Mouse (Mus musculus): ENCODE results near the gene Tmem240.
"Not testable (repeated sequence)": the region's sequence is repeated elsewhere in the genome, so short reads cannot be mapped to it uniquely, and the experiment has no call there.

The Tmem240 gene

DNA sequence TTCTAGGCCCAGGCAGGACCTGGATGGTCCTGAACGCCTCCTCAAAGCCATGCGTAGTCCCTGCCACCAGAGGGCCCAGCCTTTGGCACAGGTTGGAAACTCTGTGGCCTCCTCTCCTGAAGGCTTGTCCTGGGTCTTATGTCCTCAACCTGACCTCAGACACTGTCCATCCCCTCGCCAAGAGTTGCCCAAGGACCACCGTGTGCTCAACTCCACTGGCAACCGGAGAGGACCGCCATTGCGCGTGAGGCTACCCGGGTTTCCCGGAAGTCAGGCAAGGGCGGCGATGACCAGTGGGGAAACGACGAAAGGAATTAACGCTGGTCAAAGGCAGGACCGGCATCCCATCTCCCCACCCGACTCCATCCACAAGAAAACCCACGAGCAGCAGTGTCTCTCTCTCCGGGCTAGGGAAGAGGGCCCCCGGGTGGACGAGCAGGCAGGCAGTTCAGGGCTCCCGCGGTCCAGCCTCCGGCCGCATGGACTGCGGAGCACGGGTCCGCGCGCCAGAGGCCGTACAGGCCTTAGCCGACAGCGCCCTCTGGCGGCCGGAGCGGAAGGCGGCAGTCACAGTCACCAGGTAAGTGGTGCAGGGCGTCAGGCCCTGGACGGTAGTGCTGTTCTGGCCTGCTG lies 35.4 kb downstream of the Tmem240 start:
- no peak for DNase-seq (ENCODE audit: extremely low read depth, low read depth, low spot score)

GRCm38 (mm10) chr4:155770626-155771025 lies 36.0 kb downstream of the Tmem240 start:
- DNase-seq (ENCODE audit: extremely low read depth, low read depth, low spot score), result no peak

DNA sequence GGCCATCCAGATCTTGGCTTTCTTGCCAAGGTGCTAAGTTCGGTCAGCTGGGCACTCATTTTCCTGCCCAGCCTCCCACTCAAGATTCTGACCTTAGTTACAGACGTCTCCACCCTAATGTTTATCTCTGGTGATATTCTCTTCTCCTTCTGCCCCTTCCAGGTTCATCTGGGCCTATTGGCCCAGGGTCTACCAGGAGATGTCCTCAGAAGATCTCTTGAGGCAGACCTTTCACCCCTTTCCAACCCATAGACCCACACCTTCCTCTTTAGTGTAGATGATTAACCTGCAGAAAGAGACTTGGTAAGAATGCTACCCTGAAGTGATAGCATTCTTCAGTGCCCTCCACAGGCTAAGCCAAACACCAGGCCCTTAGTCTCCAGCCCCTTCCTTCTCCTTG lies 37.1 kb downstream of the Tmem240 start:
- no peak for DNase-seq (ENCODE audit: extremely low read depth, low read depth, low spot score)

DNA sequence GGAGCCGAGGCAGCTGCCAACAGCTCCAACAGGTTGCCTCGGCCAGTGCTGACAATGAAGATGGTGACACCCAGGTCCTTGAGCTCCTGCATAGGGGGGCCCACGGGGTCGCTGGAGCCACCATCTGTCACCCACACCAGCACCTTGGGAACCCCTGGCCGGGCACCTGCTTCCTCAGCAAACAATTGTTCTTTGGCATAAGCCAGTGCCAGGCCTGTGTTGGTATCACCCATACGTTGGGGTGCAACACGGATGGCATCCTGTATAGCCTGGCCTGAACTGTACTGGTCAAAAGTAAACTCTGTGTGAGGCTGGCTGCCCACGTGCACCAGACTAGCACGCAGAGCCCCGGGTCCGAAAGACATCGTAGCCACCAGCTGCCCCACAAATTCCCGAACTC lies 38.2 kb downstream of the Tmem240 start:
- DNase-seq (ENCODE audit: extremely low read depth, low read depth, low spot score), result no peak

GRCm38 (mm10) chr4:155773335-155774078 lies 38.9 kb downstream of the Tmem240 start:
- DNase-seq (ENCODE audit: extremely low read depth, low read depth, low spot score), result no peak

DNA sequence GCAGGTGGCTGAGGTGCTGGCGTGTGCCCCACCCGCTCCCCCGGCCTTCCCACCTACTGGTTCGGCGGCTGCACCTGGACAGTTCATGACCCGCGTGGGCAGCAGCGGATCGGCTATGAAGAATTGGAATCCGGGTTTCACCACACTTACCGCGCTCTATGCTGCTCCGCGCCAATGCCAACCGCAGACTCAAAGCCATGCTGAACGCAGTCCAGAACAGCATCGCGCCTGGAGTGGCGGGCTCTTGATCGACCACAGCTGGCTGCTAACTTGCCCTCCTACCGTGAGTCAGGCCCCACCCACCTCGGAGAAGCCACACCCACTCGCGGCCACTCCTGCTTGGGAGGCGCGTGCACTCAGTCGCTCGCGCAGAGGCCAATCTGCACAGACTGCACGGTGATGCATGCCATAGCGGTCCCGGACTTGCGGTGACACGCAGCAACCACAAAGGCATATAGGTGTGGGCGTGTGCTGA lies 39.7 kb downstream of the Tmem240 start, which contains the start of gene Vwa1:
Gene Vwa1, minus strand, starts transcription at position 419 of the 475 bp plus-strand sequence.
- no peak for DNase-seq (ENCODE audit: extremely low read depth, low read depth, low spot score)

DNA sequence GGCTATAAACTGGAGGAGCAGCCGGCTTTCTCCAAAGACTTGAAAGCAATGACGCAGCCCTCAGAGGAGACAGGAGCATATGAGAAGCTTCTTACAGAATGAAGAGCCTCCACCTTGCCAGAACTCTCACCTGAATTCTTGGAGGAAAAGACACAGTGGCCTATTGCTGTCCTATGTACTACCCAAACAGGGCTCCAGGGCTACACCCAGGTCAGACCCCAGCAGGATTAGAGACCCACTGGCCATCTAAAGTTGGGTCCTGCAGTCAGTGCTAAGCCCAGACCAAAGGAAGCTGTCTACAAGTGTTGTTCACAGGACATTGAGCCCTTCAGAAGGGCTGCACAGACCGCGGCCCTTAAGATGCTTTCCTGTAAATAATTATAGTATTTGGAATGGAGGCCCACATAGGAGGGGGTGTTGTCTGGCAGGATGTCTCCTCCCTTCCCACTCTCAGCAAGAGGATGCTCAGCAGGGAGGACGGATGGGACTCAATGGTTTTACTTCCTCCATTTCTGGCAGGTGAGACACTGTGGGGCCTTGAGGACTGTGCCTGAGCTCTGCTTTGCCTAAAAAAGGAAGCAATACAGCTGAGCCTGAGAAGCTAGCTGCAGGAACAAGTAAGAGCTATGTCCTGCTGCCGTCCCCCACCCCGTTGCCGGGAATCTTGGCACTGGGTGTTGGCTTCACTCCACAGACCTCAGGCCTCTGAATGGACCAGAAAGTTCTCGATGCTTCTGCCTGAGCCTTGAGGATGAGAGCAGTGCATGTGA lies 40.6 kb downstream of the Tmem240 start:
- DNase-seq (ENCODE audit: extremely low read depth, low read depth, low spot score), result no peak

DNA sequence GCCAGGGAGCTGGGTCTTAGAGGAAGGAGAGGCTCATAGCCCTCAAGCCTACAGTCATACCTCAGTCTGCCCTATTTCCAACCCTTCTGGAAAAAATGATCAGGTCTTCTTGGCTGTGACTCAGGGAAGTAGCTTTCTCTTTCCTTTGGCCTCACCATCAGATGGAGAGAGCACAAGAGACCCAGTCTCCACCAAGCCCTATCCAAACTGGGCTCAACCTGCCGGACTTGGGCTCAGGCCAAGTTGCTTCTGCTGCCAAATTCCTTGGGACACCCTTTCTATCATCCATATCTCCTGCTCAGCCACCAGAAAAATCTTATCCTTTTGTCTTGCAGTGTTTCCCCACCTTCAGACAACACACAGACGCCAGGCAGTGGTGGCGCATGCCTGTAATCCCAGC lies 41.3 kb downstream of the Tmem240 start:
- DNase-seq (ENCODE audit: extremely low read depth, low read depth, low spot score), result no peak

- no peak for DNase-seq (ENCODE audit: extremely low read depth, low read depth, low spot score)
Observed at GRCm38 (mm10) chr4:155776704-155777335, 42.2 kb downstream of the Tmem240 start.

GRCm38 (mm10) chr4:155777816-155778215 lies 43.2 kb downstream of the Tmem240 start:
- DNase-seq (ENCODE audit: extremely low read depth, low read depth, low spot score), result no peak

- DNase-seq (ENCODE audit: extremely low read depth, low read depth, low spot score), result no peak
Observed at GRCm38 (mm10) chr4:155779498-155779897, 44.9 kb downstream of the Tmem240 start.

DNA sequence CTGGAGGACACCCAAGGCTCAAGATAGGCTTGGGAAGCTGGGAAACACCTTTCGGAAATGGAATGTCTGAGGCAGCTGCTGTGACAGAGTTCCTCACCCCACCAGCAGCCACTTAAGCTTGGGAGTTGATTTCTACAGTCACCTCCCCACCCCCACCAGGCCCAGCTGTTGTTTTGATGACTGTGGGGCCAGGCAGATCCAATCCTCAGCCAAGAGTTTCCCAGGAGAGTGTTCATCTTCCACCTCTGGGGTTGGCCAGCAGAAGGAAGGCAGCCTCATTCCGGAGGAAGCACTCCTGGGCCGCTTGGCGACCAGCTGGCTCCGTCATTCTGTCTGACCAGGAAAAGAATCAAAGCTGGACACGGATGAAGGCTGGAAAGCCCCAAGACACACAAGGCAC lies 46.3 kb downstream of the Tmem240 start:
- no peak for DNase-seq (ENCODE audit: extremely low read depth, low read depth, low spot score)

GRCm38 (mm10) chr4:155783486-155784080 lies 49.0 kb downstream of the Tmem240 start:
- DNase-seq (ENCODE audit: extremely low read depth, low read depth, low spot score), result no peak

- no peak for DNase-seq (ENCODE audit: extremely low read depth, low read depth, low spot score)
Observed at GRCm38 (mm10) chr4:155784081-155784701, 49.6 kb downstream of the Tmem240 start.

- no peak for DNase-seq (ENCODE audit: extremely low read depth, low read depth, low spot score)
Observed at GRCm38 (mm10) chr4:155785246-155785645, 50.6 kb downstream of the Tmem240 start.

DNA sequence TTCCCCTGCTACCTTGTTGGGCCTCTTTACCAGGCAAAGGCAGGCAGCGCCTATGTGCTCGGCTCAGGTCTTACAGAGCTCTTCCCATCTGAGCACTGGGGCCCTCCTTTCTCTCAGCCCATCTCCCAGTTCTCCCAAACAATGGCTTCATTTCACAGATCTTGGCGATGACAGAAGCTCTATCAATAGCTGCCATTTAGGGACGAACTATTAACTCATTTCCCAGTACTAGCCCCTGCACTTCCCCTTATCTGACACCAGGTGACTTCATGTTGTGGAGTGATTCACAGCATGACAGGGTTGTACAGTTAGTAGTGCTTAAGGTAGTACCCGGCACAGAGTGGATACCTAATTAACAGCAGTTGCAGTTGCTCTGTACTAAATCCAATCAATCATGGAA lies 51.2 kb downstream of the Tmem240 start, which contains the start of gene Tmem88b:
Gene Tmem88b, minus strand, starts transcription at position 56 of the 400 bp plus-strand sequence.
- DNase-seq (ENCODE audit: extremely low read depth, low read depth, low spot score), result no peak

DNA sequence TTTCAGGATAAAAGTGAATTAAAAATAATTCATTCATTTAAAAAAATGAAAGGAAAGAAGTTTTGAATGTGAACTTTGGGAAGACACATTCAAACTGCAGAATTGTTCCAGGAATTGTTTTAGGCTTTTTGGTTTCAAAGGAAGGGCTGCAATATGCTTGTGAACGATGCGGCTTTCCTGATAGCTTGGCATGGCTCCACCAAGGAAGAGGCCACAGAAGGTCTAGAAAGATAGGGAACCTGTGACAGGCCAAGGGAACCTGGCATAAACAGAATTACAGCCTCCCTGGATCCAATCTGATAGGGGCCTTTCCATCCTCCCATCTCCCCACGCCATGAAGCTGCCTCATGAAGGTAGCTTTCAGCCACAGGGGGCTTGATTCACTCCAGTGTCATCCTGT lies 53.7 kb downstream of the Tmem240 start:
- no peak for DNase-seq (ENCODE audit: extremely low read depth, low read depth, low spot score)

- DNase-seq (ENCODE audit: extremely low read depth, low read depth, low spot score), result not testable (repeated sequence)
Observed at GRCm38 (mm10) chr4:155788833-155789232, 54.2 kb downstream of the Tmem240 start.

GRCm38 (mm10) chr4:155790021-155790489 lies 55.5 kb downstream of the Tmem240 start, which contains the start of gene Ankrd65:
Gene Ankrd65, plus strand, starts transcription at chr4:155790439.
- DNase-seq (ENCODE audit: extremely low read depth, low read depth, low spot score), result no peak
